Mouse (Mus musculus): Measurements from ENCODE around the gene Mios. TPM values are rescaled to one million over a fixed set of nuclear protein-coding genes. Genes with fewer than 3 reads are reported as not detected.

Gene Mios
- 1.7 and 2.6 TPM in 2 replicates for polyA plus RNA-seq (2012; rRNA removed)

GRCm38 (mm10) chr6:8209047-8209865 is at the start of gene Mios:
Mios (plus strand) TSS chr6:8209222.

GRCm38 (mm10) chr6:8192517-8192916 is 16.5 kb upstream of the Mios start, which contains the start of gene Col28a1:
Col28a1 (minus strand) TSS chr6:8192617.

GRCm38 (mm10) chr6:8259004-8259666 is 50.1 kb downstream of the Mios start, which contains the start of the genes Rpa3, Umad1 and Gm45062:
Rpa3 (minus strand) TSS chr6:8259173.
Umad1 (plus strand) TSS chr6:8259288.
Gm45062 (plus strand) TSS chr6:8259450.

Other genes starting within 250 kb of the Mios start
- gene Col28a1, start 16.6 kb upstream of the Mios start, polyA plus RNA-seq (2012; rRNA removed): 0.26 and 0.47 TPM in 2 replicates
- gene Rpa3, start 50.0 kb downstream of the Mios start, polyA plus RNA-seq (2012; rRNA removed): 1.1 and 3.3 TPM in 2 replicates
- gene Umad1, start 50.1 kb downstream of the Mios start, polyA plus RNA-seq (2012; rRNA removed): 10.9 and 15.3 TPM in 2 replicates
- not detected in 2 replicates for gene Gm45062, start 50.2 kb downstream of the Mios start, polyA plus RNA-seq (2012; rRNA removed)